Mouse (Mus musculus): ENCODE data around the gene Lrrc56.

Lrrc56 gene

DNA sequence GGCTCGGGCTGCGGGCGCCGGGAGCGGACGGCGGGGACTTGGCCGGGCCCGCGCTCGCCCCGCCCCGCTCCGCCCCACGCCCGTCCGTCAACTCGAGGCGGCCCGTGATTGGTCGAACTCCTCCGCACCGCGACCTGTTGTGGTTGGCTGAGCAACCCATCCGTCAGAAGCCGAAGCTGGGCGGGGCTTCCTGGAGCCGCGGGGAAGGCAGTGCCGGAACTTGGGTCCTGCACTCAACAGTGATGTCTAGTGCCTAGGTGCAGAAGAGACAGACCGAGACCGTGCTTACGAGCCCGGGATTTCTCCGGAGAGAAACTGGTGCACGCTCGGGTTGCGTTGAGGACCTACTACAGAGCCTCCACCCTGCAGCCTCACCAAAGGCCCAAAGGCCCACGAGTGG, at the start of gene Lrrc56, which contains the start of gene Hras:
TSS of gene Lrrc56 (plus strand) at position 210 of the 400 bp plus-strand sequence.
TSS of gene Hras (minus strand) at position 58 of the 400 bp plus-strand sequence.
- peak; percentile 92 for DNase-seq (ENCODE audit: low read depth, low spot score)

DNA sequence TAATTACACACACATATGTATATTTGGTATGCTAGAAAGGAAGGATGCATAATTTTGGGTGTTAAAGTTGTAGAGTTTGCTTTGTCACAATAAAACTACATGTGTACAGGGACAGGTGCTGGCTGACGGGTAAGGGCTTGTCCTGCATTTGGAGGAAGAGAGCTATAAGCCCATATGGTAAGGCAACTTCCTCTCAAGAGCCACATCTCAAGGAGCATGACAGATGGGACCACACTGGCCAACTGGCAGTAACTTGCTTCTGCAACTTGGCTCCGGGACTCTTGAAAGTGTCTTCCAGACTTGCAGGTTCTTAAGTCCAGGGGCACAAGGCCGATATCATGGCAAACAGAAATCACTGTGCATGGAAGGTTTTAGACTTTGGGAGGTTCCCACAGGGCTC, 49.3 kb upstream of the Lrrc56 start:
- no peak for DNase-seq (ENCODE audit: low read depth, low spot score)

DNA sequence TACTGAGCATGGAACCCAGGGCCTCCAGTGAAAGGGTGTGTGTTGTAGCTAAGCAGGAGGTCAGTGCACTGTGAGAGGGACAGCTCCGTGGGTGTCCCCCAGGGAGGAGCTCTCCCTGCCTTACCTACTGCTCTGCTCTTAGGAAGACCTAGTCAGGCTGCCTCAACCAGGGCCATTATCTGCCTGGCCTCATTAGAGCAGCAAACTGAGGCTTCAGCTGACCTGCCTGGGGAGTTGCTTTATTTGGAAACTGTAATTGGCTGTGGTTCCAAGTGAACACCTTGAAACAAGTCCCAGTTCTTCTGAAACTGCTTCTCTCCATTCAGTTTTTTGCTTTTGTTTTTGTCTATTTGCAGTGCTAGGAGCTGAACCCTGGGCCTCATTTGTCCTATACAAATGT, 48.6 kb upstream of the Lrrc56 start:
- no peak for DNase-seq (ENCODE audit: low read depth, low spot score)

GRCm38 (mm10) chr7:141146043-141146595, 47.8 kb upstream of the Lrrc56 start:
- no peak for DNase-seq (ENCODE audit: low read depth, low spot score)

- DNase-seq (ENCODE audit: low read depth, low spot score): no peak
Observed at GRCm38 (mm10) chr7:141147044-141147443, 46.9 kb upstream of the Lrrc56 start.

DNA sequence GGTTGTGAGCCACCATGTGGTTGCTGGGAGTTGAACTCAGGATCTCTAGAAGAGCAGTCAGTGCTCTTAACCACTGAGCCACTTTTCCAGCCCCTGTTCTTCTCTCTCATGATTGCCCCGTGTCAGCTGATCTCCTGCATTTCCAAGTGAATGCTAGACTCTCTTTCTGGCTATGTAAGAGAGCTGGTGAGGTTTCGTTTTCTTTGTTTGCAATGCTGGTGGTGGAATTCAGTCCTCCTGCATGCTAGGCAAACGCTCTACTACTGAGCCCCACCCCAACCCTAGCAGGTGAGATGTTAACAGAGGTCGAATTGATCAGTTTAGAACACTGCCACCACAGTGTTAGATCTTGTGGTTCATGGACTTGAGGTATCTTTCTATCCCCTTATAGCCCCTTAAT, 45.3 kb upstream of the Lrrc56 start:
- no peak for DNase-seq (ENCODE audit: low read depth, low spot score)

- no peak for DNase-seq (ENCODE audit: low read depth, low spot score)
Observed at GRCm38 (mm10) chr7:141155362-141155761, 38.6 kb upstream of the Lrrc56 start.

DNA sequence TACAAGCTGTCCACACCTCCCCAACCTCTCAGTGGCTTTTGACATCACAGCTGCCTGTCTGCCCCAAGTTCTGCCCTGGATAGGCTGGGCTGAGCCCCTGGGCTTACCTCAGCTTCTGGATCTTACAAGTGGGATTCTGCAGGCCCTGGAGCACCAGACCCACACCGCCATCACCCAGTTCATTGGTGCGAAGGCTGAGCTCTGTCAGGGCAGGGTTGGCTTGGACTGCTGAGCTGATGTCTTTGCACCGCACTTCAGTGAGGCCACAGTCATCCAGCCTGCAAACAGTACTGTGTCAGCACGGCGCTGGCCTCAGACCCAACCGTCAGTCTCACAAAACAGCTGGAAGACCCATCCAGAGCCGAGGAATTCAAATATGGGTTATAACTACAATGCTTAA, 29.6 kb upstream of the Lrrc56 start:
- DNase-seq (ENCODE audit: low read depth, low spot score): no peak

GRCm38 (mm10) chr7:141164850-141165249, 29.1 kb upstream of the Lrrc56 start:
- DNase-seq (ENCODE audit: low read depth, low spot score): no peak

GRCm38 (mm10) chr7:141167901-141168517, 25.9 kb upstream of the Lrrc56 start:
- no peak for DNase-seq (ENCODE audit: low read depth, low spot score)

- peak; percentile 74 for DNase-seq (ENCODE audit: low read depth, low spot score)
Observed at GRCm38 (mm10) chr7:141168518-141168953, 25.4 kb upstream of the Lrrc56 start.

GRCm38 (mm10) chr7:141169300-141169699, 24.7 kb upstream of the Lrrc56 start:
- no peak for DNase-seq (ENCODE audit: low read depth, low spot score)

GRCm38 (mm10) chr7:141169866-141170265, 24.1 kb upstream of the Lrrc56 start:
- DNase-seq (ENCODE audit: low read depth, low spot score): no peak

- DNase-seq (ENCODE audit: low read depth, low spot score): peak; percentile 94
Observed at GRCm38 (mm10) chr7:141172116-141173006, 21.6 kb upstream of the Lrrc56 start, which contains the start of gene Rnh1. Rnh1 (minus strand) TSS chr7:141172857.

- DNase-seq (ENCODE audit: low read depth, low spot score): no peak
Observed at GRCm38 (mm10) chr7:141173323-141173850, 20.6 kb upstream of the Lrrc56 start.

DNA sequence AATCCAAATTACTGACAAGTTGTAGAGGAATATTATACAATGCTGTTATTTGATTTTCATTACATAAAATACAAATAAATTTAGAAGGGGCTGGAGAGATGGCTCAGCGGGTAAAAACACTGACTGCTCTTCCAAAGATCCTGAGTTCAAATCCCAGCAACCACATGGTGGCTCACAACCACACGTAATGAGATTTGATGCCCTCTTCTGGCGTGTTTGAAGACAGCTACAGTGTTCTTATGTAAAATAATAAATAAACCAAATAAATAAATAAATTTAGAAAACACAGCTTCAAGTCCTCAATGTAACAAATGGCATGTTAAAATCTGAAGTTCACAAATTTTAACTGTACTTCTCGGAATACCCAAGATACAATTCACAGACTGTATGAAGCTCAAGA, 18.9 kb upstream of the Lrrc56 start:
- DNase-seq (ENCODE audit: low read depth, low spot score): no peak

DNA sequence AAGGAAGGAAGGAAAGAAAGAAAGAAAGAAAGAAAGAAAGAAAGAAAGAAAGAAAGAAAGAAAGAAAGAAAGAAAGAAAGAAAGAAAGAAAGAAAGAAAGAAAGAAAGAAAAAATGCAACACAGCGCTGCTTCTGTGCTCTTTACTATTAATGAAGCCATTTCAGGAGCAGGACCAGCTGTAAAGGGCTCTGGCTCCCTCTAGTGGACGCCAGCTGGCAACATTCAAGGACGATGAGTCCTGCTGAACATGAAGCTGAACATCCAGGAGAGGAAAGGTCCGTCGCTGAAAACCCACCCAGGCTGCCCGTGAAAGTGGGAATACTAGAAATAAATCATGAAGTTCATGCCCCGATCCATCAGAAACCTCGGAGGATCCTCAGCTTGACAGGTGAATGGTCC, 17.8 kb upstream of the Lrrc56 start:
- peak; percentile 69 for DNase-seq (ENCODE audit: low read depth, low spot score)

- DNase-seq (ENCODE audit: low read depth, low spot score): no peak
Observed at GRCm38 (mm10) chr7:141188194-141188593, 5.8 kb upstream of the Lrrc56 start.

- no peak for DNase-seq (ENCODE audit: low read depth, low spot score)
Observed at GRCm38 (mm10) chr7:141188733-141189132, 5.2 kb upstream of the Lrrc56 start.

DNA sequence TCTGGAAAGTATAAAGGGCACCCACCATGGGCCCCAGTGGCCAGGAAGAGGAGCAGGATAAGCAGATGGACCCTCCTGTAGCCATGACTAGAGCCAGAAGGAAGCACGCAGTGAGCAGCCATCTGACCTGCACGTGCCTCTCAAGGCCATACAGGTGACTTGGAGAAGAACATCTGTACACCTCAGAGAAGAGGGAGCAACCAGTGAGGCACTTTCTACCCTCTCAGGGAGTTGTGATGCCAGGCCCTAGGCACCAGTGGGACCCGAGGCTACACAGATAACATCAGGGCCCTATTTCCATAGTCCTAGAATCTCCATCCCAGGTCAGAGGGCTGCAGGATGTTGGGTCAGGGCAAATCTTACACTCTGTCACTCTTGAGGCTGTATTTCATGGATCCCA, 3.7 kb upstream of the Lrrc56 start:
- DNase-seq (ENCODE audit: low read depth, low spot score): no peak

- DNase-seq (ENCODE audit: low read depth, low spot score): no peak
Observed at GRCm38 (mm10) chr7:141191036-141191435, 2.9 kb upstream of the Lrrc56 start.

All from telencephalon, adult 2 months (tissue).